Mouse (Mus musculus) lung, postnatal 0 days (tissue): ENCODE results near the gene Gm10260.

ENCODE experiments used
- CTCF ChIP-seq: IDR thresholded peaks from 2 replicates; pipeline ENCODE4 v1.5.1; 2016; ENCODE audit warnings: antibody characterized with exemption, mild to moderate bottlenecking
- EP300 ChIP-seq: IDR thresholded peaks from 2 replicates; pipeline ENCODE4 v1.6.1; 2016; ENCODE audit warnings: antibody characterized with exemption, mild to moderate bottlenecking, control low read depth

DNA sequence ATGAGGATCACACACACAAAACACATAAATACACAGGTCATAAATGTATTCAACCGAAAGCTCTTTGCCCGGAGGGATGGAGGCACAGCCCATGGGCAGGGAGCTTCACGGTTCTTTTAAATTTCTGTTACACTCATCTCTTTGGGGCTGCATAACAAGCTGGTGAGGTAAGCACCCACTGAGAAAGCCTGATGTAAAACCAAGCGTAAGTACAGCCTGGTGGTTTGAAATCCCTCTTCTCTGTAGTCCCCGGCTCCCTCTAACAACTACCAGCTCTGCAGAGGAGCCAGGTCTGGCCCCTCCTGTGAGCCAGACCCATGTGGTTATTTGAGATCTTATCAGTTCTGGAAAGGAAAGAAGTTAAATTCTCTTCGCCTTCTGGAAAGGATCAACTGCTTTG is 31.2 kb upstream of the Gm10260 start:
- TF ChIP-seq CTCF (no peak), EP300 (no peak)
